Mouse (Mus musculus): Measurements from ENCODE around the gene Gm37240. TPM values are rescaled to one million over a fixed set of nuclear protein-coding genes. Genes with fewer than 3 reads are reported as not detected.
A peak's percentile ranks its signal among the peaks of the same experiment; 100 is the strongest.
"Not testable (repeated sequence)": the region's sequence is repeated elsewhere in the genome, so short reads cannot be mapped to it uniquely, and the experiment has no call there.

Gene Gm37240
- polyA plus RNA-seq, 1 experiment from 2014 or later, result 13.4 TPM

DNA sequence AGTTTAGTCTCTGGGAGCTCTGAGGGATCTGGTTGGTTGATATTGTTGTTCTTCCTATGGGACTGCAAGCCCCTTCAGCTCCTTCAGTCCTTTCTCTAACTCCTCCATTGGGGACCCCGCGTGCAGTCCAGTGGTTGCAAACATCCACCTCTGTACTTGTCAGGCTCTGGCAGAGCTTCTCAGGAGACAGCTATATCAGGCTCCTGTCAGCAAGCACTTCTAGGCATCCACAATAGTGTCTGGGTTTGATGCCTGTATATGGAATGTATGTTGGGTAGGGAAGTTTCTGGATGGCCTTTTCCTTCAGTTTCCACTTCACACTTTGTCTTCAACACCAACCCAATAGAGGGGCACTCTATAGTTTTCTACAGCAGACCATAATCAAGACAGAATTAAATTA is 1324.4 kb downstream of the Gm37240 start:
- H3K9ac ChIP-seq (ENCODE audit: low read depth, low read length); H3K4me1 ChIP-seq (ENCODE audit: control insufficient read depth, insufficient read depth, low read length); H3K4me2 ChIP-seq (ENCODE audit: low read depth, low read length); DNase-seq (ENCODE audit: low spot score); H3K9me3 ChIP-seq (ENCODE audit: control insufficient read depth, low read length); H3K36me3 ChIP-seq (ENCODE audit: control insufficient read depth, insufficient read depth, low read length); H3K27ac ChIP-seq (replicated peaks; ENCODE audit: low read depth, low read length); H3K27me3 ChIP-seq (replicated peaks; ENCODE audit: control insufficient read depth, insufficient read depth, low read length); H3K4me3 ChIP-seq (ENCODE audit: low read depth, low read length); ATAC-seq (ENCODE audit: low read depth): not testable (repeated sequence)
- WGBS, result 100% methylated on average over 2 of the region's 2 CpGs

DNA sequence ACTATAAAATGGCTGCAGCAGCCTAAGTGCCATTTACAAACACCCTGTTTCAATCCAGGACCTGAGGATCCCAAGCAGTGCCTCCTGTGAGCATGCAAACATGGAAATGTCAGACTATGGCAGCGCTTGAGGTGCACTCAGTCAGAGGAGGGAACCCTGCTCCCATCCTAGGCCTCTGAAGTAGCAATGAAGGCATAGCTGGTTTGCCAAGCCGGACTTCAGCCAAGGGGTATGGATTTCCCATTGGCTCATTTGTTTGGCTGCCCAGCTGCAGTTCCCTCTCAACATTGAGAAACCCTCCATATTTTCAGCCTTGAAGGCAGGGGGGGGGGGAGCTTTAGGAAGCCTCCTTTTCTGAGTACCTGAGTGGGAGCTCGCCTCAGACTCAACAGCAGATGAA is 1329.0 kb downstream of the Gm37240 start:
- H3K4me3 ChIP-seq (ENCODE audit: low read depth, low read length), result no peak overlapping the region
- no peak overlapping the region for H3K4me2 ChIP-seq (ENCODE audit: low read depth, low read length)
- no peak overlapping the region for H3K27ac ChIP-seq (replicated peaks; ENCODE audit: low read depth, low read length)
- H3K9ac ChIP-seq (ENCODE audit: low read depth, low read length), result no peak overlapping the region
- DNase-seq (ENCODE audit: low spot score) (no peak), ATAC-seq (ENCODE audit: low read depth) (no peak)
- H3K4me1 ChIP-seq (ENCODE audit: control insufficient read depth, insufficient read depth, low read length), result peaks cover 5% of the 10 kb centered on the region; the same call in 1 of the 2 replicates
- H3K9me3 ChIP-seq (ENCODE audit: control insufficient read depth, low read length), result no peaks in the 10 kb centered on the region
- no peaks in the 10 kb centered on the region for H3K36me3 ChIP-seq (ENCODE audit: control insufficient read depth, insufficient read depth, low read length)
- 88% methylated on average over 3 of the region's 3 CpGs for WGBS
- H3K27me3 ChIP-seq (replicated peaks; ENCODE audit: control insufficient read depth, insufficient read depth, low read length), result no peaks in the 10 kb centered on the region

DNA sequence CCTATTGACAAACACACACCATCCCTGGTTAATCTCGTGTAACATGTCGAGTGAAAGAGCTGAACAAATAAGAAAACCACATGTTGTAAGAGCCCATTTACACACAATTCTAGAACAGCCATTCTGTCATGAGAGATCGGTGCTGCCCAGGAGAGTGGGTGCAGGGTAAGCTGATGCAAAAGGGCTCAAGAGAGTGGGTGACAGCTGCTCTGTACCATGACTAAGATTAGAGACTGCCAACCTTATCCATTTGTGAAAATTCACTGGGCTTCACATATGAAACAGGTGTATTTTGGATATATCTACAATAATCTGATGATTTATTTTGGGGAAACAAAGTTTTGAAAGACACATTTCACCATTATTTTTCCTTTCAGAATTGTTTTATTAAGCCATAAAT is 1331.5 kb downstream of the Gm37240 start:
- Histone ChIP-seq H3K9ac (ENCODE audit: low read depth, low read length) (no peak overlapping the region), H3K4me2 (ENCODE audit: low read depth, low read length) (no peak overlapping the region), H3K4me3 (ENCODE audit: low read depth, low read length) (no peak overlapping the region), H3K27ac (replicated peaks; ENCODE audit: low read depth, low read length) (no peak overlapping the region), H3K4me1 (ENCODE audit: control insufficient read depth, insufficient read depth, low read length) (peaks cover 5% of the 10 kb centered on the region; the same call in 1 of the 2 replicates), H3K9me3 (ENCODE audit: control insufficient read depth, low read length) (no peaks in the 10 kb centered on the region), H3K36me3 (ENCODE audit: control insufficient read depth, insufficient read depth, low read length) (no peaks in the 10 kb centered on the region), H3K27me3 (replicated peaks; ENCODE audit: control insufficient read depth, insufficient read depth, low read length) (no peaks in the 10 kb centered on the region)
- DNase-seq (ENCODE audit: low spot score) (no peak), ATAC-seq (ENCODE audit: low read depth) (no peak)
- WGBS, result 80% methylated on average over 3 of the region's 3 CpGs

DNA sequence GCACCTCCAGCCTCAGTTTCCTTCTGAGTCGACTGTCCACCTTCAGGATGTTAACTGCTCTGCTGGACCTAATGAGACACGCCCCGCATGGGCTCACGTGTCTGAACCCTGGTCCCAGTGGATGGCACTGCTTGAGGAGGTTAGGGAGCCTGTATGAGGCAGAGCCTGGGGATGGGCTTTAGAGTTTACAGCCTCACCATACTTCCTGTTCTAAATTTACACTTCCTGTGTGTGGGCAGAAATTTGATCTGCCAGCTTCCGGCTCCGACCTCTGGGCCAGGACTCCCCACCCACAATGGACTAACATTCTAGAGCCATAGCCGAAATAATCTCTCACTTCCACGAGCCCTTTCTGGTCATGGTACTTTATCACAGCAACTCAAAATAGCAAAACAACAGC is 1340.1 kb downstream of the Gm37240 start:
- Histone ChIP-seq H3K9ac (ENCODE audit: low read depth, low read length) (no peak overlapping the region), H3K27me3 (replicated peaks; ENCODE audit: control insufficient read depth, insufficient read depth, low read length) (no peaks in the 10 kb centered on the region), H3K4me1 (ENCODE audit: control insufficient read depth, insufficient read depth, low read length) (no peaks in the 10 kb centered on the region), H3K36me3 (ENCODE audit: control insufficient read depth, insufficient read depth, low read length) (0 out of 2 replicates have a peak, but pooled peaks cover 3% of the 10 kb centered on the region), H3K4me3 (ENCODE audit: low read depth, low read length) (no peak overlapping the region), H3K4me2 (ENCODE audit: low read depth, low read length) (no peak overlapping the region), H3K27ac (replicated peaks; ENCODE audit: low read depth, low read length) (no peak overlapping the region), H3K9me3 (ENCODE audit: control insufficient read depth, low read length) (no peaks in the 10 kb centered on the region)
- no peak for DNase-seq (ENCODE audit: low spot score)
- ATAC-seq (ENCODE audit: low read depth), result no peak
- WGBS, result 50% methylated on average over 8 of the region's 8 CpGs

DNA sequence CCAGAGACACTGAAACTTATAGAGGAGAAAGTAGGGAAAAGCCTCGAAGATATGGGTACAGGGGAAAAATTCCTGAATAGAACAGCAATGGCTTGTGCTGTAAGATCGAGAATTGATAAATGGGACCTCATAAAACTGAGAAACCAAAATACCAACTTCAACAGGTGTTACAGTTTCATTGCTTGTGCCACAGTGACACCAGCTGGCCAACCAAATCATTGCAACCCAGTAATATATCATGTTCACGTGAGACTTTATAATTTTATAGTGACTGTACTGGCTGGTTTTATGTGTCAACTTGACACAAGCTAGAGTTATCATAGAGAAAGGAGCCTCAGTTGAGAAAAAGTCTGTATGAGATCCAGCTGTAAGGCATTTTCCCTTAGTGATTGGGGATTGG is 1344.9 kb downstream of the Gm37240 start:
- H3K9me3 ChIP-seq (ENCODE audit: control insufficient read depth, low read length); H3K4me2 ChIP-seq (ENCODE audit: low read depth, low read length); H3K4me3 ChIP-seq (ENCODE audit: low read depth, low read length); H3K27me3 ChIP-seq (replicated peaks; ENCODE audit: control insufficient read depth, insufficient read depth, low read length); H3K36me3 ChIP-seq (ENCODE audit: control insufficient read depth, insufficient read depth, low read length); H3K27ac ChIP-seq (replicated peaks; ENCODE audit: low read depth, low read length); ATAC-seq (ENCODE audit: low read depth); H3K4me1 ChIP-seq (ENCODE audit: control insufficient read depth, insufficient read depth, low read length); H3K9ac ChIP-seq (ENCODE audit: low read depth, low read length): not testable (repeated sequence)
- 11% methylated on average over 3 of the region's 3 CpGs for WGBS
- DNase-seq (ENCODE audit: low spot score), result peak; percentile 30

DNA sequence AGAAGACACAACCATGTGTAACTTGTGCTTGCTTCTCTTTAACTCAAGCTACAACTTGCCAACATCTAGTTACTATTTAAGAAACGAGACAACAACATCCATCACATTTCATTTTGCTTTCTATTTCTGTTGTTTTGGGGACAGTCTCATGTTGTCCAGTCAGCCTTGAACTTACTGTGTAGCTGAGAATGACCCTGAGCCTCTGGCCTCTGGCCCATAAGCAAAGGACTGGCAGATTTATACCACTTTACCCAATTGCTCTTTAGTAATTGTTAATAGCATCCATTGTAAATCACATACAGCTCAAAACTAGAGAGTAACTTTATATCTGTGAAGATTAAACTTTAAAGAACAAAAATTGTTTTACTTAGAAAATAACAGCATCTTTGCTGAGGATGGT is 1345.4 kb downstream of the Gm37240 start:
- Histone ChIP-seq H3K4me3 (ENCODE audit: low read depth, low read length) (no peak overlapping the region), H3K36me3 (ENCODE audit: control insufficient read depth, insufficient read depth, low read length) (0 out of 2 replicates have a peak, but pooled peaks cover 3% of the 10 kb centered on the region), H3K27me3 (replicated peaks; ENCODE audit: control insufficient read depth, insufficient read depth, low read length) (no peaks in the 10 kb centered on the region), H3K4me1 (ENCODE audit: control insufficient read depth, insufficient read depth, low read length) (no peaks in the 10 kb centered on the region), H3K4me2 (ENCODE audit: low read depth, low read length) (no peak overlapping the region), H3K9me3 (ENCODE audit: control insufficient read depth, low read length) (no peaks in the 10 kb centered on the region), H3K27ac (replicated peaks; ENCODE audit: low read depth, low read length) (no peak overlapping the region), H3K9ac (ENCODE audit: low read depth, low read length) (no peak overlapping the region)
- 74% methylated on average over 1 of the region's 1 CpGs for WGBS
- no peak for ATAC-seq (ENCODE audit: low read depth)
- no peak for DNase-seq (ENCODE audit: low spot score)

DNA sequence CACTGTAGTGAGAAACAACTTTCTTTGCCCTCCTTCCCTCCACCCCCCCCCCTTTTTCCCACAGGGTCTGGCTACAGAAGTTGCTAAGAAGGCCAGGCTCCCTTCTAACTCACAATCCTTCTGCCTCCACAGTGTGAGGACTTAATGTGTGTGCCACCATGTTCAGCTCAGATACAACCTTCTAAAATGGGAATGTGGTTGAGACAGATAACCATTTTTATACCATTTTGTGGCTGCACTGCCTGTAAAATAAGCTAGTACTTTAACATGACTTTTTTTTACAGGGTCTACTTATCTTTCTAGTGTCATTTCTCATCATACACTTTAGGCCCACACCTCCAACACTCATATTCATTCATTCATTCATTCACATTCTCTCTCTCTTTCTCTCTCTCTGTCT is 1346.7 kb downstream of the Gm37240 start:
- H3K4me3 ChIP-seq (ENCODE audit: low read depth, low read length), result no peak overlapping the region
- no peak for ATAC-seq (ENCODE audit: low read depth)
- no peaks in the 10 kb centered on the region for H3K36me3 ChIP-seq (ENCODE audit: control insufficient read depth, insufficient read depth, low read length)
- DNase-seq (ENCODE audit: low spot score), result no peak
- H3K27ac ChIP-seq (replicated peaks; ENCODE audit: low read depth, low read length), result no peak overlapping the region
- no peak overlapping the region for H3K4me2 ChIP-seq (ENCODE audit: low read depth, low read length)
- H3K9ac ChIP-seq (ENCODE audit: low read depth, low read length), result no peak overlapping the region
- no peaks in the 10 kb centered on the region for H3K4me1 ChIP-seq (ENCODE audit: control insufficient read depth, insufficient read depth, low read length)
- no peaks in the 10 kb centered on the region for H3K27me3 ChIP-seq (replicated peaks; ENCODE audit: control insufficient read depth, insufficient read depth, low read length)
- H3K9me3 ChIP-seq (ENCODE audit: control insufficient read depth, low read length), result no peaks in the 10 kb centered on the region

DNA sequence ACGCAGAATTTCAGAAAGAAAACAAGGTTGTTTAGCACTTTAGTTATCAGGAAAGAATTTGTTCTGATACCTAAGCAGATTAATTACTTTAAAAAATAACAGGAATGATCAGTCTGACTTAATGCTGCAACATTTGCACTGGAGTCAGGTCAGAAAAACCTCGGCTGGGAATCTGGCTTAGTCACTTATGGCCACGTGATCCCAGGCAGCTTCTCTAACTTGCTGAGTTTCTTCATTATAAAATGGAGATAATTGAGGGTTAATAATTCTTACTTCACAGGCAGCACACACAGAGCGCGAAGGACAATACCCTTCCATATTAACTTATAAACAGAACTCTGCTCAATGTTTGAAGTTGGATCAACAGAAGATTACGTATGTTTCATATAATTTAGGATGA is 1350.3 kb downstream of the Gm37240 start:
- ATAC-seq (ENCODE audit: low read depth) (no peak), DNase-seq (ENCODE audit: low spot score) (no peak)
- Histone ChIP-seq H3K4me3 (ENCODE audit: low read depth, low read length) (no peak overlapping the region), H3K9ac (ENCODE audit: low read depth, low read length) (no peak overlapping the region), H3K27ac (replicated peaks; ENCODE audit: low read depth, low read length) (no peak overlapping the region), H3K36me3 (ENCODE audit: control insufficient read depth, insufficient read depth, low read length) (0 out of 2 replicates have a peak, but pooled peaks cover 6% of the 10 kb centered on the region), H3K4me2 (ENCODE audit: low read depth, low read length) (no peak overlapping the region), H3K4me1 (ENCODE audit: control insufficient read depth, insufficient read depth, low read length) (no peaks in the 10 kb centered on the region), H3K9me3 (ENCODE audit: control insufficient read depth, low read length) (no peaks in the 10 kb centered on the region), H3K27me3 (replicated peaks; ENCODE audit: control insufficient read depth, insufficient read depth, low read length) (no peaks in the 10 kb centered on the region)
- 81% methylated on average over 6 of the region's 6 CpGs for WGBS

DNA sequence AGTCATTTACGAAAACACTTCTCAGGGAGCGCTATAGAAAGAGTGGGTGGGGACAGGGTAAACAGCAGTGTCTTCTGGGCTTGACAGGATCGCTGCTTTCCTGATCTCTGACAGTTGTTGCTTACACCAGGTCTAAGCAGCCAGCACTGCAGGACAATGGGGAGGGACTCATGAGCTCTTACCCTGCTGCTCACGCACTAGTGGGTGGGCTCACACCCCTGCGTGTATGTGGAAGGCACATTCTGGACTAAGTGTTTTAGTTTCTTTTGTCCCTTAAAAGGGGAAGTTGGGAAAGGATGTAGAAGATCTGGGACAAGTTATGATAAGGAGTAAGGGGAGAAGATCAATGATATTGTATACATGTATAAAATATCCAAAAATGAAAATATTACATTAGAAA is 1354.1 kb downstream of the Gm37240 start:
- H3K9ac ChIP-seq (ENCODE audit: low read depth, low read length), result no peak overlapping the region
- ATAC-seq (ENCODE audit: low read depth) (no peak), DNase-seq (ENCODE audit: low spot score) (no peak)
- 0 out of 2 replicates have a peak, but pooled peaks cover 6% of the 10 kb centered on the region for H3K36me3 ChIP-seq (ENCODE audit: control insufficient read depth, insufficient read depth, low read length)
- no peak overlapping the region for H3K4me2 ChIP-seq (ENCODE audit: low read depth, low read length)
- no peak overlapping the region for H3K4me3 ChIP-seq (ENCODE audit: low read depth, low read length)
- no peak overlapping the region for H3K27ac ChIP-seq (replicated peaks; ENCODE audit: low read depth, low read length)
- H3K9me3 ChIP-seq (ENCODE audit: control insufficient read depth, low read length), result no peaks in the 10 kb centered on the region
- 76% methylated on average over 5 of the region's 5 CpGs for WGBS
- no peaks in the 10 kb centered on the region for H3K4me1 ChIP-seq (ENCODE audit: control insufficient read depth, insufficient read depth, low read length)
- H3K27me3 ChIP-seq (replicated peaks; ENCODE audit: control insufficient read depth, insufficient read depth, low read length), result no peaks in the 10 kb centered on the region
